Mouse (Mus musculus) retina, postnatal 7 days (tissue): ENCODE measurements at regions not wholly inside any gene's neighbourhood (a gene's known extent, or its start where the extent isn't known, plus 50 kb on each side); places are given as distances from the start of the nearest gene placed in this dataset.

Experiments used
- DNase-seq: peaks from one replicate; pipeline ENCODE4 v3.0.0-alpha.2; 2012; ENCODE audit warnings: low read depth, low spot score

DNA sequence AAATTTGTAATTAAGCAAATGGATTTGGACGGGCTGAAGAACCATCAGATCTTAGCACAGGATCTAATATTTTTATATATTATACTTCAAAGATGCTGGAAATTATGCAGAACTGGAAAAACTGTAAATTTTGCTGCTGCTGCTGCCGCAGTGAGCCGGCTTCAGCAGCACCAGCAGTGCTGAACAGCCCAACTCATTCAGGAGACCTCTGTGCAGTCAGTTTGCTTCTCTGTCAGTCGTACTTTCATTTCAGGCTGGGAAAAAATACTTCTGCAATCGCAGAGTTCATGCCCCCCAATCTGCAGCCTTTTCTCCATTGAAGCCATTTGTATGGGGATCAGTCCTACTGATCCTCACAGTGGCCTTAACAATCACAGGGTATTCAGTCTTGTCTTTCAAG lies 53.4 kb upstream of the Trpc3 start:
- no peak for DNase-seq

DNA sequence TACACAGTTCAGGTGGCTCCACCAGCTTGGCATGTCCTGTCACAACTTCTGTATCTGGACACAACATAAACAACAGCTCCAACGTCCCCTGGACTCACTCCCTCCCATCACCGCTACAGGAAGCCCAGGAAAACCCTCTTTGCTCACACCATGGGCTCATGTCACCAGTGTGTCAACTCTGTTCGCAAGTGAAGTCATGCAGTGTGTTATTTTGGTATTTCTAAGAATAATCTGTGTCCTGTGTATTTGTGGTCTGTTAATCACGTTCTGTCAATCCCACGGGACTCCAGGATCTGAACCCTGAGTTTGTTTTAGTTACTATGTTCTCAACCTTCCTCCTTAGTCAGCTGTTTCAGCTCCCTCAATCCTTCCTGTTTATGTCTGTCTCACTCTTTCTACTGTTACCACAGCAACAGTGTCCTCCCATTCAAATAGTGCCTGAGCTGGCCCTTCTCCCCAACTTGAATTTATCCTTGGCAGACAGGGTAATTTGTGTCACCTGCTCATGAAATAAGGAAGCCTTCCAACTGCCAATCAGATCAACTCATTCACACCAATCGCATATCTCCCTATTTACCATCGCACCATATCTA lies 64.5 kb upstream of the Trpc3 start:
- no peak for DNase-seq

DNA sequence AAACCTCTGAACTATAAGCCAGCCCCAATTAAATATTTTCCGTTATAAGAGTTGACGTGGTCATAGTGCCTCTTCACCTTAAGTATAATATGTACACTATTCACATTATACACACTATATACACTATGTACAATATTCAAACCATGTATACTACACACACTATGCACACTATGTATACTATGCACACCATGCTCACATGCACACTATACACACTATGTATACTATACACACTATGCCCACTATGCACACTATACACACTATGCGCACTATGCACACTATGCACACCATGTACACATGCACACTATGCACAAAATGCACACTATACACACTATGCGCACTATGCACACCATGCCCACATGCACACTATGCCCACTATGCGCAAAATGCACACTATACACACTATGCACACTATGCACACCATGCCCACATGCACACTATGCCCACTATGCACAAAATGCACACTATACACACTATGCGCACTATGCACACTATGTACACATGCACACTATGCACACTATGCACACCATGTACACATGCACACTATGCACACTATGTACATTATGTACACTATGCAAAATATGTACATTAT lies 72.2 kb upstream of the Trpc3 start:
- no peak for DNase-seq

DNA sequence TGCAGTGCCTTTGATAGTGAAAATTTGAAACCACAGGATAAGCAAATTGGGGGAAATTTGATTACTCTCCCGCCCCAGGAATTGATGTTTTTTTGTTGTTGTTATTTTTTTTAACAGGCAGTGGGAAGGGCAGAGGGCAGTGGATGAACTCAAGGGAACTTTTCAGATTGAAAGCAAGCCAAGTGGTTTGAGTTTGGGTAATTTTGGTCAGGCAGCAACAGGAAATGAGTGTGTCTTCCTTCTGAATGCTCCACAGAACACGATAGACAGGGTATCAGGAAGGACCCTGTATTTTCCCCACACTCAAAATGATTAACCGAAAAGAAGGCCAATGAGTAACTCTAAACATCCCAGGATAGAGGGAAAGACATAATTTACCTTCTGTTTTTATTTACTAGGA lies 72.9 kb upstream of the Trpc3 start:
- DNase-seq: no peak

DNA sequence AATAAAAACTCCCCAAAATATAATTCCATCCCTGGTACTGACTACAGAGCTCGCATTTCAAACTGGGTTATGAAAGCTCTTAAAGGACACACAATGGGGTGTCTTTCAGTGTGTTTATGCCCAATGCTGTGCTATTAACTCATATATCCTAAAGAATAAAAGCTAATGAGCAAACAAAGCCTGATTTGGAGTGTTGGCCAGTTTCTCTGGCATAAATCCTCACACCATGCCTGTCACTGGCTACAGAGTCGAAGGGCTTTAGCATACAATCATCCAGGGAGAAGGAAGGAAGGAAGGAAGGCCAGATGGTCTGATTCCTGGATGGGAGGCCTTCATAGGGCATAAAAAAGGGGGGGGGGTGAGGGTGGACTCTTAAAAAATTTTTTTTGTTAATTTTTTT lies 74.8 kb upstream of the Trpc3 start:
- no peak for DNase-seq

DNA sequence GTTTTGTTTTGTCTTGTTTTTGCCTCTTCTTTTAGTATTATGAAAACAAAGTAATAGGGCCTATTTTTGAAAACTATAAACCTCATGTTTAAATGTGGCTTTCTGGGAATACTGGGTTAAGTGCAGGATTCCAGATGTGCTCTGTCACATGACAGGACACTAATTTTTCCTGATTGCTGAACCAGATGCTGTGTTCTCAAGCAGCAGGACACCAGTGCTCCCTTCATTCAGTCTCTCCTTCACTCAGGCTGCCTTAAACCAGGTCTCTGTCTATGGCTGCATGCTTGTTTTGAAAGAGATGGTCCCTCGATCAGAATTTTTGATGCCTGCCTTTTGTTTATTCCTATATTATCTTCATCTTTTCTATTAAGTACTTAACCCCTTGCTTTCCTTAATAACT lies 80.1 kb upstream of the Trpc3 start:
- DNase-seq: no peak

DNA sequence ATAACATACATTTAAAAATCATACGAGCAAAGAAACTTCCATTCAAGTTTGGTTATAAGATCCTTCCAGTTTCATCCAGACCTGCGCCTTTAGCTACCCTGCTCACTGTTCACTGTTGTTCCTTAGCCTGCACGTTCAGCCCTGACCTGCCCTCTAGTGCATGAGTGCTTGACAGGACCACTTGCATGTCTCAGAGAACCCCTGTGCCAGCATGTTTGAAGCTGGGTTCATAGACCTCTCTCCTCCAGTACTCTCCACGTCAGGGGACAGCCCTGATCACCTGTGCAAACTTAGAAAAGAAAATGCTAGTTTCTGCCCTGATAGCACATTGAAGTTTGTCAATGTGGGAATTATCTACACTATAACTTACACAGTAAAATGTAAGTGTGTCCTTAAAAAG lies 81.0 kb upstream of the Trpc3 start:
- DNase-seq: no peak

DNA sequence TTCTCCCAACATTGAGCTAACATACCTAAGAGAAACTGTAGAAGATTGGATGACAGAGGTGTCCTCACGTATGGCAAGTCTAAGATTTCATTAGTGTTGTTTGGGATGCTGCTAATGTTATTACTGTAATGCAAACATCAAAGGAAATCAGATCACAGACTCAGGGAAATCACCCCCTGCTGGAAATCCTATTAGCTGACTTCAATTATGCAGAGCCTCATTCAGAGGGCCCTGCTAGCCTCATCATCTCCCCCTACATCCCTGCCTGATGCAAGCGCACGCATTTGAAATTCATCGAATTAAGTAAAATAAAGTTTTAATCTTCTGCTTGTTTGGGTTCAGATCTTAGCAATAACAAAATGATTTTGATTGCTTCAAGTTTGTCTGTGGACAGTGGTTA lies 84.1 kb upstream of the Trpc3 start:
- peak; percentile 11 for DNase-seq

DNA sequence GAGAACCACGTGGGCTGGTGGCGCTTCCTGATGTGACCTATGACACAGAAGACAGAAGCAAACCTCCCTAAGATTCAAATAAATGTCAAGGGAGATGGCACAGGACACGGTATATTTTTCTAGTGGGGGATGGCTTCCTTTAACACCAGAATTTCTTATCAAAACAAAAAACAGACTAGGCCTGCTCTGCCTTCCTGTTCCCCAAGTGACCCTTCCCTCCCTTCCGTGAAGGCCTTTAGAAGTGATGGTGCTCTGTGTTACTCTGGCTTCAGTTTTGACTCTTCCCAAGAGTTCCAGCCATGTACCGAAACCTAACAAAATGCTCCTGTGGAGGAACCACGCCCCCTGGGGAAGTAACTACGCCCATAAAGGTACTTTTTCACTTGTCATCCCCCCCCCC lies 84.5 kb upstream of the 4932438A13Rik start:
- DNase-seq: no peak

DNA sequence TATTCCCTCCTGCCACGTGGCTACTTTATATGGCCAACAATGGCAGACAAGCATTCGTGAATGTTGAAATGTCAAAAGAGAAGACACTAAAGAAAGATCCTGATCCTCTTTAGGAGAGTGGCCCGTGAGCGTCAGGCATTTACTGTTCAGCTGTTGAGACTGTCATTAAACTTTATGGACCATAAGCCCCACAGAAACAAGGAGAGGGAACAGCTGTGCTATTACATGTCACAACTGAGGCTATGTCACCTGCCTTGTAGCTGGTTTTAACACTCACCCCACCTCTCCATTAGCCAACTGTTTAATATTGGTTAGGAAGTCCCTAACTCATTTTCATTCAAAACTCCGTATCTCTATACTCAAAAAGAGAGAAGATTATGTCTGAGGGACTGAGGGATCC lies 76.3 kb upstream of the 4932438A13Rik start:
- no peak for DNase-seq

DNA sequence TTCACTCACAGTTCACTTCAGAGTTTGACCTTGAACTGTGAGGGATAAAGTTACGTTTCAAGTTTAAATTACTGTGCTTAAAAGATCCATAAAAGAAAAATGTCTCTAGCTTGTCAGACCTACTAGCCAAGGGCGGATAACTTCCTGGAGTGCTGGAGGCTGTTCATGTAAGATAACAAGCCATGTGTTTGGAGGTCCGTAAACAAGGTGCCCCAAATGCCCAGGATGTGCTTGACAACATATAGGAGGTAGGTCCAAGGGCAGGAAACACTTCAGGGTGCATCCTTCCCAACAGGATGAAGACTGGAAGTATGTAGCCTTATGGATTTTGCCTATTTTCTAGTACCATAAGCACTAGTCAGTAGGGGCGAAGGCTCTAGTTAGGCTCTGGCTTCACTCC lies 72.7 kb upstream of the 4932438A13Rik start:
- no peak for DNase-seq

DNA sequence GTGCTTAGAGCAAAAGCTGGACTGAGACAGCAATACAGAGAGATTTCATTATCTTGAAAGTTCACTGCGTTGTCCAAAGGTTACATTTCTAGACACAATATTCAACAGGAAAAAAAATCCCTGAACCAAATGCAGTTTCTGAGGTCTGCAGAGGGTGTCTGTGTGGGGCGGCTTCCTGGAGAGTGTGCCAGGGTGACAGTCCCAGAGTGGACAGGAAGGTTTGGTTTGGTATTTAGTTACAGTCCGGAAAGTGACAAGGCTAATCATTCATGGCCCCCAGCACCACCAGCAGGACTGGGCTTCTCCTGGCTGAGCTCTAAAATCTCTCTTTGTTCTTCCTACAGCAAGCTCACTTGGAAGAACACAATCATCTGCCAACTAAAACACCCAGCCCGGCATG lies 65.9 kb upstream of the 4932438A13Rik start:
- no peak for DNase-seq

DNA sequence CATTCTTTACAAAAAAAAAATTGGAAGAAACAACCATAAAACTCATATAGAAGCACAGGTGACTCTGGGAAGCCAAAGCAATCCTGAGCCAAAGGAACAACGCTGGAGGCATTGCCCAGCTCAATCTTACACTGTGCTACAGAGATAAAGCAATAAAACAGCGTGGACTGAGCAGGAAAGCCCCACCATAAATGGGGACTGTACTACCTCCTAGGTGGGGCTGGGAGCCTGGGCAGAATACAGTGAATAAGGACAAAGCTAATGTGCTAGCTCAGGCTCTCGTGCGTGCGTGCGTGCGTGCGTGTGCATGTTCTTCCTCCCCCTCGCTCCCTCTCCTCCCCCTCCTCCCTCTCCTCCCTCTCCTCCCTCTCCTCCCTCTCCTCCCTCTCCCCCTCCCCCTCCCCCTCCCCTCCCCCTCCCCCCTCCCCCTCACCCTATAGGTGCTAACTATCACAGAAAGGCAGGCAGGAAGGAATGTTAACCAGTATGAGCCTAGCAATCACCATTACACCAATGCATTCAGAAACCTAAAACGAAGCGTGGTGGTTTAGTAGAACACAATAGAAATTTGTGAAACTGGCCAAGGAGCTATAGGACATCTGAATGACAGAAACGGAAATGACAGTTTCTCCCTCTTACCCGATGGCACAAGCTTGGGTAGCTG lies 64.6 kb upstream of the 4932438A13Rik start:
- no peak for DNase-seq

DNA sequence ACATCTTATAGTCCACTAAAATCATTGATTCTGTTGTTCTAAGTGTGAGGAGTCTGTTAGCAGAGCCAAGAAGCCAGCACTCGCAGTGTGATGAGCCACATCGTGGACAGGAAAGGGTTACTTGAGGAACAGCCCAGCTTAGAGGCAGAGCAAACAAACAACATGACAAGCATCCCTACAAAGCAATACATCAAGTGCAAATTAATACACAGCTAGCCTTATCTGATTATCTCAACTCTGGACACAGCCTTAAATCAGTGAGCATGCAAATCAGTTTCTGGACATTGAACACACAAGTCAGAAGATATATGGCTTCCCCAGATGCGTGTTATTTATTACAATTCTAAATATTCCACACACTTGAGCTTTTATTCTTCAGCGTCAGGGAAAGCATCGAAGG lies 52.4 kb upstream of the 4932438A13Rik start:
- no peak for DNase-seq
